Mouse (Mus musculus) left cerebral cortex, adult 6 months (tissue): Measurements from ENCODE around the gene Smchd1. TPM values are rescaled to one million over a fixed set of nuclear protein-coding genes. Genes with fewer than 3 reads are reported as not detected.

ENCODE experiments used
- long read RNA-seq, 2 experiments: library from polyadenylated mRNA; unstranded; transcript quantifications; one replicate each; pipeline ENCODE4 v2.0.0; 2019 to 2020
- polyA plus RNA-seq: library from polyadenylated mRNA; unstranded; fragments of <200 nt; fragmentation: Nextera tagmentation; gene quantifications from 2 replicates; pipeline ENCODE4 v1.2.3, GENCODE M21; 2021

Smchd1 gene
- 9.9 and 24.2 TPM in 2 replicates for polyA plus RNA-seq
- long read RNA-seq, experiment 1, full-length matches to known transcripts, result 3 of 24 reads
- long read RNA-seq, experiment 1, partial matches to known transcripts, result 18 of 24 reads
- long read RNA-seq, experiment 1, other reads (novel, unspliced or antisense), result 3 of 24 reads
- long read RNA-seq, experiment 2, partial matches to known transcripts, result 36 of 39 reads
- long read RNA-seq, experiment 2, other reads (novel, unspliced or antisense), result 3 of 39 reads

DNA sequence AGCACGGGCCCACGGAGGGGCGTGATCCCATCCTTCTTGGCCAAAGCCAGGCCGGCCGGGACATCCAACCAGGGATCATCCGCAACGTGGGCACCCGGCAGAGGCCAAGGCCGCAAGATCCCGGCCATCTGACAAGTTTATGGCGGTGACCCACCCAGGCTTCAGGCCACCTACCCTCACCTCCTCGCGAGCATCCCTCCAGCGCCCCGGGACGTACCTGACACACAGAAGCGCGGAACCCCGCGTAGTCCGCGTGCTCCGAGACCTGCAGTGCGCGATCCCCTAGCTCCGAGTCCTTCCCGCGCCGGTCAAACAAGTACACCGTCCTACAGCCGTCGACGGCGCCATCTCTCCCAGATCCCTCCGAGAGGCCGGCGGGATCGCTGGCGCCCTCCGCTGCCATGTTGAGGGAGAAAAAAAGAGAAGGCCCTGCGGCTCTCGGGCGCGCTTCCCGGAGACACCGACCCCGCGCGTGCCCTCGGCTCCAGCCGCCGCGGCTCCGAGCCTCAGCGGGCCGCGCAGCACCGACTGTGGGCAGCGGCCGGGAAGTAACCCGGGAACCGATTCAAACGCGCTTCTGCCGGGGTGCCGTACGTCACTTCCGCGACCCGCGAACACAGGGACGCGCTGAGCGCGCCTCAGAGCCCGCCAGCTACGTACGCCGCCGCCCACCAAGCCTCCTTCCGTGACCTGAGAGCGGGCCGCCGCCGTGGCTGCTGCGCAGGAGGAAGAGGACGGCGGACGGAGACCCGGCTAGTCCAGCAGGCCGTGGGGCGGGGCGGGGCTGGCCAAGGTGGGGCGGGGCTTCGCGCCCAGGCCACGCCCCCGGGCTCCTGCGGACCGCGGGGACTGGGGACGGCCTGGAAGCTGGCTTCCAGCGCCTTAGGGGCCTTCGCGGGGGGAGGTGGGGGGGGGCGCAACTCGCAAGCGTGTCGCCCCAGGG, at the start of gene Smchd1:
Gene Smchd1, minus strand, starts transcription at position 582 of the 943 bp plus-strand sequence.

DNA sequence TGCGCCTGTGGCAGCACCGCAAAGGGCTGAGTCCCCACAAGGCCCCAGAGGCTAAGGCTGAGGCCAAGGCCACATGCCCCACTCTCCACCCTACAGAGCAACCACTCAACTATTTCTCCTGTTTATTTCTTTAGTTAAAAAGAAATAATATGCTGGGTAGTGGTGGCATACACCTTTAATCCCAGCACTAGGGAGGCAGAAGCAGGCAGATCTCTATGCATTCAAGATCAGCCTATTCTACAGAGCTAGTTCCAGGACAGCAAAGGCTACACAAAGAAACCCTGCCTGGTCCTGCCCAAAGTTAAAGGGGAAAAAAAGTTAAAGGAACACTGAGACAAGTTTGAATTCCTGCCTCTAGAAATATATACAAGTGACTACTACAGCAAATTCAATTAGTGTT, 15.3 kb downstream of the Smchd1 start, which contains the start of gene Gm4707:
Gene Gm4707, minus strand, starts transcription at position 101 of the 400 bp plus-strand sequence.

DNA sequence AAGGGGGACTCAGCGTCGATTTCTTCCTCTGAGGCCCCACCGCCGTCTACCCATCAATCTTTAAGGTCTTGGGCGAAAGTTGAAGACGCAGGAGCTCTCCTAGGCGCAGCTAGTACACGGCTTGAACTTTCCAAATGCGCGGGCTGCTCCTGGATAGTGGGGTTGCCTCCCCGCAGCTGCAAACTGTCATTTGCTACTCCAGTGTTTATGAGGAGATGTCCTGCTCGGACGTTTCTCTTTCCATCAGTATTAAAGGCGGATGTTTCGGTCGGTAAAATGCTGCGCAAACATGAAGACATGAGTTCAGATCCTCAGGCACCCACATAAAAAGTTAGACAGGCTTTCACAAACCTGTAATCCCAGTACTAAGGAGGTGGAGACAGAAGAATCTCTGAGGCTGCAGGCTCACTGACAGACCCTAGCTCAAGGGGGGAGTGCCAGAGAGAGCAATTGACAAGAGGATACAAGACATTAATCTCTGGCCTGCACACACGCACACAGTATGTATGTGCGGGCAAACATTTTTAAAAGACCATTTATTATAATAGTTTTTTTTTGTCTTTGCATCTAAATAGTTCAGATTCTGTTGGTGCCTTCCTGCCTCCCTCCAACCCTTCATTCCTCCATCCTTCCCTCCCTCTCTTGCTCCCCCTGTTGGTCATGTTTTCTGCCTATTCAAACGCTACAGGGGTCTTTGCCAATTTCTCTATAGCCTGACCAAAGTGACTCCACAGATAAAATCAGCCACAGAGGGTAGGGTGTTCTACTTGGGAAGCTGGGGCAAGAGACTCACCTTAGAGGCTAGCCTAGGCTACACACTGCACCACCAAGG, 163.6 kb downstream of the Smchd1 start, which contains the start of gene Emilin2:
Gene Emilin2, minus strand, starts transcription at position 639 of the 832 bp plus-strand sequence.

Other genes with a start within 250 kb of the Smchd1 start
- 0.89 and 1.3 TPM in 2 replicates for gene Emilin2, start 163.4 kb downstream of the Smchd1 start, polyA plus RNA-seq
- gene Gm4707, start 15.4 kb downstream of the Smchd1 start, polyA plus RNA-seq, result not detected in 2 replicates
- 0.20 and 0.34 TPM in 2 replicates for gene Ndc80, start 51.5 kb upstream of the Smchd1 start, polyA plus RNA-seq
- 1.8 and 3.1 TPM in 2 replicates for gene Spdya, start 76.7 kb upstream of the Smchd1 start, polyA plus RNA-seq
- gene Wdr43, start 140.6 kb upstream of the Smchd1 start, polyA plus RNA-seq, result 10.4 and 16.9 TPM in 2 replicates
- 0.56 and 0.63 TPM in 2 replicates for gene Togaram2, start 197.9 kb upstream of the Smchd1 start, polyA plus RNA-seq